Mouse (Mus musculus) forebrain, embryonic 13.5 days (tissue): ENCODE measurements around the gene Srd5a2. TPM values are rescaled to one million over a fixed set of nuclear protein-coding genes. Genes with fewer than 3 reads are reported as not detected.
"Not testable (repeated sequence)": the region's sequence is repeated elsewhere in the genome, so short reads cannot be mapped to it uniquely, and the experiment has no call there.

Experiments used
- ATAC-seq: fragments of 200-750 bp; cut with Nextera tagmentation; 2 replicates; pipeline ENCODE4 v1.8.0; 2017
- H3K27ac ChIP-seq: fragments of 300-500 bp; sonication (generic); 2 replicates; pipeline ENCODE4 v1.5.1; 2015; ENCODE audit warnings: inconsistent platforms, mild to moderate bottlenecking, moderate library complexity
- H3K27me3 ChIP-seq: fragments of 300-500 bp; sonication (generic); 2 replicates; pipeline ENCODE4 v1.6.1; 2015; ENCODE audit warnings: mild to moderate bottlenecking, inconsistent platforms
- H3K36me3 ChIP-seq: fragments of 300-500 bp; sonication (generic); 2 replicates; pipeline ENCODE4 v1.6.1; 2015; ENCODE audit warnings: mild to moderate bottlenecking, inconsistent platforms; ENCODE audit not compliant: poor library complexity, severe bottlenecking
- H3K4me1 ChIP-seq: fragments of 300-500 bp; sonication (generic); 2 replicates; pipeline ENCODE4 v1.6.1; 2015; ENCODE audit warnings: inconsistent platforms
- H3K4me2 ChIP-seq: fragments of 300-500 bp; sonication (generic); 2 replicates; pipeline ENCODE4 v1.6.1; 2015; ENCODE audit warnings: inconsistent platforms, mild to moderate bottlenecking, moderate library complexity
- H3K4me3 ChIP-seq: fragments of 300-500 bp; sonication (generic); 2 replicates; pipeline ENCODE4 v1.5.1; 2015; ENCODE audit warnings: mild to moderate bottlenecking, inconsistent platforms
- H3K9ac ChIP-seq: fragments of 300-500 bp; sonication (generic); 2 replicates; pipeline ENCODE4 v1.6.1; 2015; ENCODE audit warnings: mild to moderate bottlenecking, inconsistent platforms
- H3K9me3 ChIP-seq: fragments of 300-500 bp; sonication (generic); replicated peaks from 2 replicates; pipeline ENCODE4 v1.6.1; 2016; ENCODE audit warnings: inconsistent platforms
- WGBS: fragments of 180-500 bp; shearing (Covaris S2); methylation state at CpG from one replicate; pipeline ENCODE4 v1.1.7; 2015; 5-methylcytosine and 5-hydroxymethylcytosine counted together
- polyA plus RNA-seq: library from polyadenylated mRNA; unstranded; fragments of >200 nt; fragmentation: Nextera tagmentation; extraction: Ambion mirVana; gene quantifications from 2 replicates; pipeline ENCODE4 v1.2.1, GENCODE M21; 2015

The Srd5a2 gene
- polyA plus RNA-seq, result not detected in 2 replicates

DNA sequence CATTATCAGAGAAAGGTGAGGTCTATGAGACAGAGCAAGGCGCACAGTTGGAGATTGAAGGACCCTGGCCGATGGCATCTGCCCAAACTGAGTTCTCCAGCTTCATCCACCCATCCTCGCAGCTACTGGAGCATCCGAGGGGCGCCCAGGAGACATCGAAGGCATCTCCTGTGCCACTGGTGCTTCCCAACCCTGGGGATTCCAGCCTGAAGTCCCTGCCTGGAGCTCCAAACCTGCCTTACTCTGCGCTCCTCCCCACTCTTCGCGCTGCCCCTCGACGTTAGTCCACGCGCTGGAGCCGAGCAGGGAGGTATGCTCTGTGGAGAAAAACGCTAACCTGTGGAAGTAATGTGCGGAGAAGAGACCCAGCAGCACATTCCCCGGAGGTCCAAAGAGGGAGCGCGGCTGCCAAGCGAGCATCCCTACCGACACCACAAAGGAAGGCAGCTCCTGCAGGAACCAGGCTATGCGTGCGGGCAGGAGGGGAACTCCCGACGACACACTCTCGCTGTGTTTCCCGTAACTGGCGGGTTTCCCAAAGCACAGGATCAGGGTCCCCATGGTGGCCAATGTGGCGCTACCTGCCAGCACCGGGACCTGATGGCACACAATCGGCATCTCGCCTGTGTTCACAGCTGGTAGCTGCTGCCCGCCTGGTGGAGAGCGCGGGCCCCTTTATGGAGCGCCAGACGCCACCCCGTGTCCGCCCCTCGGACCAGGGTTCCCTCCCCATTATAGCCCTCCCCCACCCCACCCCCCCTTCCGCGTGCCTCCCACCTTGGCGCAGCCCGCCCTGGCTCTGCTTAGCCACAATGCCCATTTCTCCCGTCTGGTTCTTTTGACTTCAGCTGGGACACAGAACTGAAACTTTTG lies at the start of gene Srd5a2:
Srd5a2 (minus strand) TSS at position 707 of the 873 bp plus-strand sequence.
- peak within 1 kb of the TSS; percentile 30 for H3K9ac ChIP-seq
- H3K4me1 ChIP-seq, result peaks cover 17% of the 10 kb centered on the region
- H3K9me3 ChIP-seq, result no peaks in the 10 kb centered on the region
- peaks cover 53% of the 10 kb centered on the region for H3K27me3 ChIP-seq
- H3K27ac ChIP-seq, result no peak within 1 kb of the TSS
- H3K4me2 ChIP-seq, result peak within 1 kb of the TSS; percentile 61
- peak; percentile 53 for ATAC-seq
- no peaks in the 10 kb centered on the region for H3K36me3 ChIP-seq
- under 1% methylated on average over 45 of the region's 45 CpGs for WGBS
- H3K4me3 ChIP-seq, result peak within 1 kb of the TSS; percentile 37

DNA sequence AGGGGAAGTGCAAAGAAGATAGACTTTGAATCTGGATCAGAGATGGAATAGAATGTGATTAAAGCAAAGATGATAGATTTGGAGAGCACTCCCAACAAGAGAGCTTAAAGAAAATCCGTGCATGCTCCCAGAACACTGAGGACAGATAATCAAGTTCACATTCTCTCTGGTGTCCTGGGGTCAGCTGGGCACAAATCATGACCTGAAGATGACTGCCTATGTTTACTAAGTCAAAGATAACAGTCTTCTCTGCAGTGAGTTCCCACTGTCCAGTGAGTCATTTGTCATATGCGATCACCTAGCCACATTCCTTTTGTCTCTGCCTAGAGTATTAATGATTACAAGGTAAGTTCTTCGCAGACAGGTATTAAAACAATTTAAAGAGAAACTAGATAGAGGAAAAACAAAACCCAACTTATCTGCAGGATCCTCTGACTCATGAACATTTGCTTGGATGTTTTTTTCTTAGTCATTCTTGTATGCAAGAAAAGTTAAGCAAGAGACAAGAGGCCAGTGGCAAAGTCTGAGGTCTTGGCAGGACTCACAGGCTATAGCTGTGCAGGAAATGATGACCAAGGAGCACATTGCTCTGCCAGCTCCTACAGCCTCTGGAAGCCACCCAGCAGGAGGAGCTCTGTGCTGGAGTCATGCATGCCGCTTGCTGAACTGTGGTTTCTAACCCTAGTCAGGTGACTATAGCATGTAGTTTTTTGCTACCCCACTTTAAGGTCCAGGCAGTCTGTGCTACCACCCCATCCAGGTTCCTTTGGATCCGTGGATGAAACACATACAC lies 41.4 kb upstream of the Srd5a2 start:
- Histone ChIP-seq H3K4me3 (no peak overlapping the region), H3K9me3 (no peaks in the 10 kb centered on the region), H3K9ac (no peak overlapping the region), H3K27me3 (no peaks in the 10 kb centered on the region), H3K4me1 (no peaks in the 10 kb centered on the region), H3K36me3 (no peaks in the 10 kb centered on the region), H3K27ac (no peak overlapping the region), H3K4me2 (no peak overlapping the region)
- 87% methylated on average over 5 of the region's 5 CpGs for WGBS
- ATAC-seq, result no peak

DNA sequence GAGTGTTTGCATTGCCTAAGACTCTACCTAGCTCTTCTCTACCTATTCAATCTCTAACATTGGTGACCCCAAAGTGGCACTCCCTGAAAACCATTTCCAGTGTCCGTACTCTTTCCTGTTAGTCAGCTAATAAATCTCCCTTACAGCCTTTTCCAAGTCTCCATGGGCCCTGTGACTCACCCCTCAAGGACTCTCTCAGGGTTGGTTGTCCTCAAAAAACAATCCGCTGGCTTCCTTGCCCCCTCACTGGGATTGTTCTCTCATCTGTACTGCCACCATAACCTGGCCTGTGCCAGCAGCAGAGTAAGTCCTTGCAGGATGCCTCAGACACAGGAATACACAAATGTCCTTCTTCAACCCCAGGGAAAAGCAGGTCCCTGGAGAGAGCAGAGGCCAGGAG lies 40.3 kb upstream of the Srd5a2 start:
- H3K4me3 ChIP-seq, result no peak overlapping the region
- no peak overlapping the region for H3K27ac ChIP-seq
- no peak overlapping the region for H3K4me2 ChIP-seq
- H3K9ac ChIP-seq, result no peak overlapping the region
- H3K36me3 ChIP-seq, result no peaks in the 10 kb centered on the region
- no peak for ATAC-seq
- no peaks in the 10 kb centered on the region for H3K4me1 ChIP-seq
- 92% methylated on average over 2 of the region's 2 CpGs for WGBS
- H3K27me3 ChIP-seq, result no peaks in the 10 kb centered on the region
- H3K9me3 ChIP-seq, result no peaks in the 10 kb centered on the region

DNA sequence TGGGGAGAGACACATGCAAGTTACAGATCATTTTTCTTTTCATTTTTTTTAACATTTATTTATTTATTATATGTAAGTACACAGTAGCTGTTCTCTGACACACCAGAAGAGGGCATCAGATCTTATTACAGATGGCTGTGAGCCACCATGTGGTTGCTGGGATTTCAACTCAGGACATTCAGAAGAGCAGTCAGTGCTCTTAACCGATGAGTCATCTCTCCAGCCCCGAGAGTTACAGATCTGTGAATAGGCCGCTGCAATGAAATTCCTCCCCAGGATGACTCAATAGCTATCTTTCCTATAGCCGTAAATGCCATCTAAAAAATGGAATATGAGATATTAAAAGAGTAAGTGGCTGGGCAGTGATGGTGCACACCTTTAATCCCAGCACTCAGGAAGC lies 35.7 kb upstream of the Srd5a2 start:
- no peak overlapping the region for H3K9ac ChIP-seq
- H3K27me3 ChIP-seq, result no peaks in the 10 kb centered on the region
- H3K36me3 ChIP-seq, result no peaks in the 10 kb centered on the region
- 91% methylated on average over 4 of the region's 4 CpGs for WGBS
- no peak overlapping the region for H3K27ac ChIP-seq
- no peak overlapping the region for H3K4me3 ChIP-seq
- no peak for ATAC-seq
- no peak overlapping the region for H3K4me2 ChIP-seq
- no peaks in the 10 kb centered on the region for H3K9me3 ChIP-seq
- H3K4me1 ChIP-seq, result no peaks in the 10 kb centered on the region

DNA sequence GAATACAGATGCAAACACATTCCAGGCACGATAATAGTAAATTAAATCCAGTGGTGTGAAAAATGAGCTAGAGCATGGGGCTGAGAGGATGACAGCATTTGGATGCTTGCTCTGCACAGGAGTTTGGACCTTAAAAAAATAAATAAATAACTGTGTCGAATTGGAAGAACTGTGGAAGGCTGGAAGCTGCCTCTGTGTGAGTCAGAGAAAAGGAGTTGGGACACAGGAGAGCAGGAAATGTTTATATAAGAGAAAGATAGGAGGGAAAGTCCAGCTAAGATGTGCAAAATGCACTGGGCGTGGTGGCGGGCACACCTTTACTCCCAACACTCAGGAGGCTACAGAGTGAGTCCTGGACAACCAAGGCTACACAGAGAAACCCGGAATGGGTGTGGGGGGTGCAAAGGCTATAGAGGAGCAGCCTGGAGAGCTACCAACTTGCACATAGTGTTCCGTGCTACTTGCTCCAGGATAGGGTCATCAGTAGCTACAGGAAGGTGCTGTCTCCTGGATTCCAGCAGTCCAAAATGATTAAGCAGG lies 32.4 kb upstream of the Srd5a2 start:
- Histone ChIP-seq H3K4me1 (no peaks in the 10 kb centered on the region), H3K27me3 (no peaks in the 10 kb centered on the region), H3K9ac (no peak overlapping the region), H3K4me3 (no peak overlapping the region), H3K36me3 (no peaks in the 10 kb centered on the region), H3K9me3 (no peaks in the 10 kb centered on the region), H3K27ac (no peak overlapping the region), H3K4me2 (no peak overlapping the region)
- WGBS, result 90% methylated on average over 6 of the region's 6 CpGs
- ATAC-seq, result no peak

DNA sequence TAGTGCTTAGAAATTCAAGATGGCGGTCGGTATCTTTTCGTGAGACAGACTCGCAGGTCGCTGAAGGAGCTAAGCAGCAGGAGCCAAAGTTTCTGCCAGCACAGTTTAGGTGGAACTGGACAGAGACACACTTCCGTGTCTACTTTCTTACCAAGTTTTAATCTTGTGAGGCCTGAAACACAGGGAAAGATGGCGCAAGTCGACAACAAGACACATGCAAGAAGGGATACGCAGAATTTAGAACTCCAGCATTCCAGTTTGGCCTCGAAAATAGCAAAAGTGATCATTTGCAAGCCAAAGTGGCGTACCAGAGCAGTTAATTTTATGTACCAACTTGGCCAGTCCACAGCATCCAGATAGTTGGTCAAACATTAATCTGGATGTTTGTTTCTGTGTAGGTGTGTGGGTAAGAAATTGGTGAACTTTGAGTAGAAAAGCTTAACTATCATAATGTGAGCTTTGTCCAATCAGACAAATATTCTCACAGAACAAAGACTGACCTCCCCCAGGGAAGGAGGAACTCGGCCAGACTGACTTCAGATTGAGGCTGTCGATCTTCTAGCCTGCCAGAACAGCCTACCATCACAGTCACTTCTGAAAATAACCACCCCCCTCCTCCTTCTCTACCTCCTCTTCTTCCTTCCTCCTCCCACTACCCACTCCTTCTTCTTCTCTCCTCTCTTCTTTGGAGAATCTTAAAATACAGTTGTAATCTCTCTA lies 31.2 kb upstream of the Srd5a2 start:
- H3K9me3 ChIP-seq, result no peaks in the 10 kb centered on the region
- no peaks in the 10 kb centered on the region for H3K36me3 ChIP-seq
- H3K4me1 ChIP-seq, result no peaks in the 10 kb centered on the region
- H3K27ac ChIP-seq, result no peak overlapping the region
- no peak overlapping the region for H3K4me2 ChIP-seq
- no peak overlapping the region for H3K4me3 ChIP-seq
- no peak overlapping the region for H3K9ac ChIP-seq
- H3K27me3 ChIP-seq, result no peaks in the 10 kb centered on the region
- 88% methylated on average over 13 of the region's 13 CpGs for WGBS
- ATAC-seq, result no peak

DNA sequence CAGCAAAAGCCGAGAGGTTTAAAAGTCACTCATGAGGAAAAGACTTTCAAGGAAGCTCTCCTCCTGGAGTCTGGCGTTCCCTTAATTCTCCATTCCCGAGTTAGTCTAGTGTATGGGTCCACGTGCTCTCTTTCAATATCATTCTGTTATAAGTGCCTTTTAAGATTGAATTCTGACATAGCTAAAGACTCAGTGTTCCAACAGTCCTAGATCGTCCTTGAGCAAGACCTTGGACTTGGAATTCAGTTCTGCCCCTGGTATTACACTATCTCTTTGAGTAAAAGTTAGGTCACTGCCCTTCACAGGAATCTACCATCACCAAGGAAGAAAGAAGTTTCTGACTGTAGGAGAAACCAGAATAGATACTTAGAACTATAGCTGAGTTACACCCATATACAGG lies 25.4 kb upstream of the Srd5a2 start:
- WGBS, result 90% methylated on average over 5 of the region's 5 CpGs
- H3K4me2 ChIP-seq, H3K9me3 ChIP-seq, H3K4me3 ChIP-seq, H3K9ac ChIP-seq, H3K4me1 ChIP-seq, H3K27ac ChIP-seq, H3K27me3 ChIP-seq, ATAC-seq, H3K36me3 ChIP-seq: not testable (repeated sequence)

DNA sequence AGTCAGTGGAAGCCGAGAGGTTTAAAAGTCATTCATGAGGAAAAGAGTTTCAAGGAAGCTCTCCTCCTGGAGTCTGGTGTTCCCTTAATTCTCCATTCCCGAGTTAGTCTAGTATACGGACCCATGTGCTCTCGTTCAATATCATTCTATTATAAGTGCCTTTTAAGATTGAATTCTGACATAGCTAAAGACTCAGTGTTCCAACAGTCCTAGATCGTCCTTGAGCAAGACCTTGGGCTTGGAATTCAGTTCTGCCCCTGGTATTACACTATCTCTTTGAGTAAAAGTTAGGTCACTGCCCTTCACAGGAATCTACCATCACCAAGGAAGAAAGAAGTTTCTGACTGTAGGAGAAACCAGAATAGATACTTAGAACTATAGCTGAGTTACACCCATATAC lies 15.0 kb upstream of the Srd5a2 start:
- not testable (repeated sequence) for H3K36me3 ChIP-seq, H3K9ac ChIP-seq, H3K4me1 ChIP-seq, H3K27me3 ChIP-seq, H3K4me3 ChIP-seq, H3K9me3 ChIP-seq, H3K27ac ChIP-seq, H3K4me2 ChIP-seq, ATAC-seq
- 91% methylated on average over 5 of the region's 5 CpGs for WGBS

DNA sequence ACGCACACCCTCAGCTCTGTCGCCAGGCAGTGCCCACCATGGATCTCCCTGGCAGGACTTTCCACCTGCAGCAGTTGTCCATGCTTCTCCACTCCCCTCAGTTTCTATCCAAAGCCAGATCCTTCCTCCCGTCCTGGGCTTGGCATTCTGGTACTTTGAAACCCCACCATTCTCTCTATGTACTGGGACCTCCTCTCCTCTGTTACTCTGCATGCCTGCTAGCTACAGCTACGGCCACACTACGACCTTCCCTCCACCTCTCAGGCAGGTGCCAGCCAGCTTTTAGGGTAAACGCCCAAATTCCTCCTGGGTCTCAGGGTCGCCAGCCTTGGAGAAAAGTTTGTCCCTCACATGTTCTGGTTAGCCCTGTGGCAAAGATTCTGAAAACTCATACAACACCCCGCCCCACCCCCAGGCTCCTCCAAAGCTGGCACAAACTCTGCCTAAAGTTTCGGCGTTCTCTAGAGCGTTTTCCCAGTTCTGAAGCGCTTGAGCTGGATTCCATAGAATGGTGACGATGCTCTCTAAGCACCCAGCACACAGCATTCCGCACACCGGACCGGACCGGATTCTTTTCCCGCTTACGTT lies 607 bp upstream of the Srd5a2 start:
- Histone ChIP-seq H3K4me1 (peaks cover 17% of the 10 kb centered on the region), H3K4me2 (peak overlapping the region; percentile 61), H3K27me3 (peaks cover 53% of the 10 kb centered on the region), H3K27ac (no peak overlapping the region), H3K9ac (no peak overlapping the region), H3K9me3 (no peaks in the 10 kb centered on the region), H3K36me3 (no peaks in the 10 kb centered on the region), H3K4me3 (peak overlapping the region; percentile 37)
- ATAC-seq, result no peak; the same call in 1 of the 2 replicates
- 2% methylated on average over 19 of the region's 19 CpGs for WGBS

DNA sequence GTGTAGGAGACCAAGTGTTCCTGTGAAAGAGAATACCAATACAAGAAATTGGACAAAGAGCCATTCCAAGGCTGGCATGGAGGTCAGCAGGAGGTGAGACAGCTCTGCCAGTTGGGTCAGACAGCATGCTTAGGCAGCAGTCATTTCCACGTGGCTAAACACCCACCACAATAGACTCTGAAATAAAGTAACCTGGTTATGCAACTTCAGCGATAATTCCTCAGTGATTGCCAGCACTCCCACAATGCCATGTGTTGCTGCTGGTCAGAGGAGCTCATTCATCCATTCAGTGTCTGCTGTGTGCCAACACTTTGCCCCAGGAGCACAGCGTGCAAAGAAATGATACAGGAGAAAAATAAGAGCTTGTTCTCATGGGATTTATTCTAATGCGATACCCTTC lies 4.0 kb downstream of the Srd5a2 start:
- peaks cover 17% of the 10 kb centered on the region for H3K4me1 ChIP-seq
- ATAC-seq, result no peak
- 47% methylated on average over 4 of the region's 4 CpGs for WGBS
- H3K4me3 ChIP-seq, result no peak overlapping the region
- peaks cover 39% of the 10 kb centered on the region for H3K27me3 ChIP-seq
- no peak overlapping the region for H3K9ac ChIP-seq
- H3K27ac ChIP-seq, result no peak overlapping the region
- H3K4me2 ChIP-seq, result no peak overlapping the region
- H3K9me3 ChIP-seq, result no peaks in the 10 kb centered on the region
- no peaks in the 10 kb centered on the region for H3K36me3 ChIP-seq

DNA sequence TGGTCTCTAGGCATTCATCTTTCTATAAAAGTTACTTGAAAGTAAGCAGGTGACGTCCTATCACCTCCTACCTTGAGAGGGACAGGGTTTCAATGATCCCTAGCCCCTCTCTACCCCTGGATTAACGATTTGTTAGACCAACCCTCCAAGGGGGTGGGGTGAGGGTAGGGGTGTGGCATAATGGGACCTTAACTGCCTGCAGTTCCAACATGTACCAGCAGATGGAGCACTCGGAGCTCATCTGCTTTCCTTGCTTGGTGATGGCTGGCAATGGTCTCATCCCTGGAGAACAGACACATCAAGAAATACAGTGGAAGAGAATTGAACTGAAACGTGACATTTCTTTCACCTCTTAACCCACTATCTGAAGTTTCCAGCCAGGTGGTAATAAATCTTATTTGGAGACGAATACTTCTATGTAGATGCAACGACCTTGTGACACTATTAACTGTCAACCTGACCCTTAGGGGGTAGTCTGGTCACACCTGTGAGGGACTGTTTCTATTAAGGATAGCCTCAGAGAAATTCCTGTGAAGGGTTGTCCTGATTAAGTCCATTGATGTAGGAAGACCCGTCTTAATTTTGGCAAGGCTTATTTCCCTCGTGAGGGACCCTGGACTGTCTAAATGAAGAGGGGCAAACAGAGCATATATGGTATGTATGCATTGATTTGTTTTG lies 27.1 kb downstream of the Srd5a2 start:
- H3K4me1 ChIP-seq, result no peaks in the 10 kb centered on the region
- H3K9ac ChIP-seq, result no peak overlapping the region
- no peaks in the 10 kb centered on the region for H3K36me3 ChIP-seq
- 40% methylated on average over 8 of the region's 8 CpGs for WGBS
- H3K9me3 ChIP-seq, result no peaks in the 10 kb centered on the region
- no peak overlapping the region for H3K27ac ChIP-seq
- H3K4me2 ChIP-seq, result peak overlapping the region; percentile 34; the same call in 1 of the 2 replicates
- H3K27me3 ChIP-seq, result no peaks in the 10 kb centered on the region
- ATAC-seq, result peak; percentile 92
- H3K4me3 ChIP-seq, result no peak overlapping the region
